Comparison of ENCODE assay signal across 19 mouse cellular contexts in genomic region chr2:156396096-156396495, GRCm38 (mm10).
"Had no signal": no experiment of that assay in that cellular context is flagged by ENCODE, and none has a peak within 500 bp of the region (broad histone marks: within the 10 kb centered on the region; RNA-seq: fewer than 3 reads in every experiment).

No protein-coding gene starts in this region.

- ATAC-seq: liver, postnatal 0 days; lung, postnatal 0 days; midbrain, embryonic 13.5 days; midbrain, embryonic 15.5 days had no signal

- H3K27me3 ChIP-seq: lung, embryonic 15.5 days; midbrain, embryonic 13.5 days; midbrain, embryonic 15.5 days; neural tube, embryonic 12.5 days had no signal

- H3K4me2 ChIP-seq: lung, embryonic 15.5 days; midbrain, embryonic 11.5 days; midbrain, embryonic 13.5 days; midbrain, embryonic 15.5 days; neural tube, embryonic 12.5 days had no signal

- H3K9me3 ChIP-seq: lung, embryonic 15.5 days; megakaryocyte, embryonic 14.5 days; midbrain, embryonic 13.5 days; midbrain, embryonic 15.5 days; neural tube, embryonic 12.5 days had no signal

- H3K27ac ChIP-seq: lung, embryonic 15.5 days; macrophage; midbrain, embryonic 13.5 days; midbrain, embryonic 15.5 days; neural tube, embryonic 12.5 days had no signal

- H3K4me3 ChIP-seq: lung, embryonic 15.5 days; megakaryocyte, embryonic 14.5 days; midbrain, embryonic 13.5 days; midbrain, embryonic 15.5 days; neural tube, embryonic 12.5 days had no signal

- H3K9ac ChIP-seq: liver, postnatal 0 days; lung, embryonic 15.5 days; midbrain, embryonic 13.5 days; midbrain, embryonic 15.5 days; neural tube, embryonic 12.5 days had no signal

- H3K36me3 ChIP-seq: lung, embryonic 15.5 days; midbrain, embryonic 13.5 days; midbrain, embryonic 15.5 days; neural tube, embryonic 12.5 days had no signal

- DNase-seq: liver, postnatal 0 days; lung, adult 2 months; lung, postnatal 14 days; lung, postnatal 36 days; right cerebral cortex, adult 18-20 months; right cerebral cortex, postnatal 25 days; right cerebral cortex, postnatal 4 days; spleen, adult 18-20 months; thymus, adult 18-20 months; thymus, postnatal 14 days; thymus, postnatal 36 days had no signal
